Mouse (Mus musculus) liver, embryonic 14.5 days (tissue): Measurements from ENCODE around the gene Klf6.

Source experiments
- CTCF ChIP-seq: IDR thresholded peaks from 2 replicates; pipeline ENCODE4 v1.5.1; 2016; ENCODE audit warnings: antibody characterized with exemption, low read depth, control low read depth
- EP300 ChIP-seq: IDR thresholded peaks from 2 replicates; pipeline ENCODE4 v1.6.1; 2016; ENCODE audit warnings: antibody characterized with exemption, low read depth

- TF ChIP-seq CTCF = no peak
- no peak for TF ChIP-seq EP300
These were observed 34.6 kb downstream of the Klf6 start for GRCm38 (mm10) chr13:5895851-5896250.
